Mouse (Mus musculus): ENCODE results near the gene Liph.
"Not testable (repeated sequence)": the region's sequence is repeated elsewhere in the genome, so short reads cannot be mapped to it uniquely, and the experiment has no call there.

The Liph gene

DNA sequence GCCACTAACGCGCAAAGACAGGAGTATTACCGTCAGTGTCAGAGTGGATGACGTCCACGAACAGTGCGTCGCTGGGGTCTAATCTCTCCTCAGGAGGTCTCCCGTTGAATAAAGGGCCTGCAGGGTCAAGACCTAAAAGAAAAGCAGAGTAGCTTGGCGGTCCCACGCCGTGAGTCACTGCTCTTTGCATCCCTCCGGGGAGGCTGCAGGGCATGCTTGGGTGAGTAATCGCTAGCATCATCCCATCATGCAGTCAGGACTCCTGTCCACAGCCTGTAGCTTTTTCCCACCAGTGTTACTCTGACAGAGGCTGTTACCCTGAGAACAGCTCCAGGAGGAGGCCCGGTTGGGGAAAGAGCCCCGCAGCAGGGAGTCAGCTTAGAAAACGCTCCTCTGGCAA is 19.3 kb downstream of the Liph start:
- DNase-seq (ENCODE audit: low spot score), result no peak

DNA sequence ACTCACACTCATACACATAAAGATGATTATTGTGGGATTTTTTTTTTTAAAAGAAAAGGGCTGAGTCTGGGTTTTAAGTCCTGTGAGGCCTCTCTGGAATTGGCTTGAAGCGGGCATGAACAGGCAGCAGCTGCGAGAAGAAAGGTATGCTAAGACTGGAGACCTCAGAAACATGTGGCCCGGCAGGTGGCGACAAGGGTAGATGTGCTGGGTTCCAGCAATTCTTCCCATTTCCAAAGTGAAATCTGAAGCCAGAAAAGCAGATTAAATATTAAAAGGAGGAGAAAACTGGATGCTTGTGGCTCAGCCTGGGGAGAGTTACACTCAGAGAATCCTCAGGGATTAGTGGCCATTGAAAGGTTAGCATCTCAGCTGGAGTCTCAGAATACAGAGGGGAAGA is 24.0 kb downstream of the Liph start:
- no peak for DNase-seq (ENCODE audit: low spot score)

DNA sequence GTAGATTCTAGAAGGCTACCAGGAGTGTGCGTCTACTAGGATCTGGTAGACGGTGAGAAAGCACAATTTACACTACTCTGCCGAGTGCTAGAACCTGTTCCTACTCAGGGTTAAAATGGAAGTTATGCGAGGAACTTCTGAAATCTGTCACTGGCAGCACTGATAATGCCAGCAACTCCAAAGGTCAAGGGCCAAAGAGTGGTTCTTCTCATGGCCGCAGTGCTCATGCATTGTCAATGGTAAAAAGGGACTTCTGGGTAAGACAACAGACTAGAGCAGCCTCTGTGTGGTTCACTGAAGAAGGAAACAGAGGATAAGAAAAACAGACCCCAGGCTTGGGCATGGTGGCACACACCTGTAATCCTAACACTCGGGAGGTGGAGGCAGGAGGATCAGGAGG is 24.9 kb downstream of the Liph start:
- DNase-seq (ENCODE audit: low spot score), result no peak

DNA sequence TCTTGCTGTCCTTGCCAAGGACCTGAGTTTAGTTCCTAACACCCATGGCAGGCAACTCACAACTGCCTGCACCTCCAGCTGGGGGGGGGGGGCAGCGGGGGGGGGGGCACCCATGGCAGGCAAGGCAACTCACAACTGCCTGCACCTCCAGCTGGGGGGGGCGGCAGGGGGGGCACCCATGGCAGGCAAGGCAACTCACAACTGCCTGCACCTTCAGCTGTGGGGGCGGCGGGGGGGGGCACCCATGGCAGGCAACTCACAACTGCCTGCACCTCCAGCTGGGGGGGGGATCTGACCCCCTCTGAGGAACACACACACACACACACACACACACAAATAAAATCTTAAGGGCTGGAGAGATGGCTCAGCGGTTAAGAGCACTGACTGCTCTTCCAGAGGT is 25.6 kb downstream of the Liph start:
- no peak for DNase-seq (ENCODE audit: low spot score)

DNA sequence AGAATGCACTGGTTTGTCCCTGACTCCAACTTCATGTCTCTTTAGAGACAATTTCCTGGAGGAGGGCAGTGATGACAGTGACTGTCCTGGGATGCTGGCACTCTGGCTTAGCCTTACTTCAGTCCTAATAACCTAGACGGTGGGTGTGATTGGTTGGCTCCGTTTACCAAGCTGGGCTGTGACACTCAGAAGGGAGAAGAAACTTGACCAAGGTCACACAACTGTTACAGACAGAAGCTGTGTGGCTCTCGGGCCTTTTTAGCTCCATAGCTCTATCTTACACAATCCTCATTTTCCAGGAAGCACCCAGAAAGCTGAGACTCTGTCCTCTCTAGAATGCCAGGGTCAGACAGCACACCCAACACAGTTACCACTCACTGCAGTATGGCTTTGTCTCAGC is 29.9 kb downstream of the Liph start:
- no peak for DNase-seq (ENCODE audit: low spot score)

DNA sequence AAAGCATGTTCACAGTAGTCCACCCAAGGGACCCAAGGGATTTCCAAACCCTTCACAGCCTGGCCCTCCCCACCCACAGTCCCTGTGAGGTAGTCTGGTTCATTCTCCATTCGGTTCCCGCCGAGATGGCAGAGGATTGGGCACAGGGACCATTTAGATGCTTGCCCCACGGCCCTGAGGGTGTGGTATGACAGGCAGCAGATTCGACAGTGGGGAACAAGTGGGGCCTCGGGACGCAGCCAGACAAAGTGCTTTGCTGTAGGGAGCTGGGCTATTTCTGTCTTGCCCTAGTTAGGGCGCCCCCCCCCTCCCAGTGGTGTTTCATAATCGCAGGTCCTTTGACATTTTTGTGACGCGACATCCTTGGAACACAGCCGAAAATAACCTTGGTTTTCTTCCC is 39.9 kb downstream of the Liph start:
- no peak for DNase-seq (ENCODE audit: low spot score)

DNA sequence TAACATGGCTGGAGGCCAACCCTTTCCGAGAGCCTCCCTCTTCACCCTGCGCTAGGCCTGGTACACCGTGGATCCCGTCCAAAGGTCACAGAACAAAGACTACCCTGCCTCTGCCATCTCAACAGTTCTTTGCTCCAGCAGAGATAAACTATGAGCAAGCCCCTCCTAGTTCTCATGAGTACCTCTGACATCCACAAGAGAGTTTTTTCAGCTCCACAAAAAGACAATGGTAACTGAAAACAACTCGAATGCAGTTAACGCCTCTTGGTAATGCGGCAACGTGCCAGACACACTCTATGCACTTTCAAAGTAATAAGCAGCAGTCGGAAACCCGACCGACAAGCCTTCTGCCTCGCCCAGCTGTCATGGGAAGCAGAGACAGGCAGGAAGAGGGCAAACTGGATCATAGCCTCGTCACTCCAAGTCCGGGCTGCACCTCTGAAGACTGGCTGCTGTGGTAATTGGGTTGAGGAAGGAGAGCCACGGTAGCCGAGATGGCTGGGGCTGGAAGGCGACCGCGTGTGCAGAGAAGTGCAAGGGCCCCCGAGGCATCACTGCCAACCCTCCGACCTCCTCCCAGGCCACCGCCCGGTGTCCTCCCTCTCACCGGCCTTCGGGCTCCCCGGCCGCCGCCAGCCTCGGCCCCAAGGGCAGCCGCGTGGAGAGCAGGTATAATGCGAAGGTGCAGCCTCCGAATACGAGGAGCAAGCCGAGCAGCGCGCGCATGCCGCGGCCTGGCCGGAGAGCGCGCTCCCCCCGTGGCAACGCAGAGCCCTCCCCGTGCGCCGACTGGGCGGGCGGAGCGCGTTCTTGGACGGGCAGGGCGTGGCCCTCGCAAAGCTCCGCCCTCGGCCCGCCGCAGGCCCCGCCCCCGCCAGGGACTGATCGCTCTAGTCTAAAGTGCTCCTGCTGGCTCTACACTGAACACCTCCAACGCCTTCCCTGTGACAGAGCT is 48.4 kb downstream of the Liph start, which contains the start of gene Tmem41a:
Gene Tmem41a, minus strand, starts transcription at position 792 of the 955 bp plus-strand sequence.
- DNase-seq (ENCODE audit: low spot score), result peak; percentile 92

DNA sequence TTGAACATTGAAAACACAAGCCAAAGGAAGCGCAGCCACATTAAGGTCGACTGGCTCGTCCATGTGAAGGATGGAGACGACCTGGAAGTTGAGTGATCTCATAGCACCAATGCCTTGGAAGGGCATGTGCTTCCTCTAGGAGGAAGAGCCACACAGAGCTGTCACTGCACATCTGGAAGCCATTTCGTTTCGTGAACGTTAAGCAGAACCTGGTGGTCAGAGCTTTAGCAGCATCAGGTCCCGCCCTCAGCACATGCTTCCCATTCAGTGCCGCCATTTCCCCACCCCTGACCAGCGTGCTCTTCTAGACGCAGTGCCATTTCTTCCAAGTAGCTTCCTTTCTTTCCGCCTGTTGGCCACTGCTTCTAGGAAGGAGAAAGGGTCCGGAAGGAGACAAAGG is 67.0 kb downstream of the Liph start:
- DNase-seq (ENCODE audit: low spot score), result no peak

DNA sequence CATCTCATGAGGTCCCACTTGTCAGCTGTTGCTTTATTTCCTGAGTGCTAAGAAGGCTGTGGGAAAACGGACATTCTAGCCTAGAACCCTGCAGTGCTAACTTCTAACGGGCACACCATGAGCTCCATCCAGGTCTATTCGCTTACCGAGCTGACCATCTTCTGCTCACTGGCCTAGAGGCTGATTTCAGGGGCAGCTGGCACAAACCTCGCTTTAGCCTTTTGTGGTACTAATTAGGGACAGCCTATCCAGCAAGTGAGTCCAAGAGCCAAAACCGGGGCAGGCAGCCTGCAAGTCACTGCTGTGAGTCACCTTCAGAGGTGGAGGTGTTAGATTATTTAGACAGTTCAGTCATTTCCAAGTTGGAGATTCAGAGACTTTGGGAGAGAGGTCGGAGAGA is 78.8 kb downstream of the Liph start:
- no peak for DNase-seq (ENCODE audit: low spot score)

DNA sequence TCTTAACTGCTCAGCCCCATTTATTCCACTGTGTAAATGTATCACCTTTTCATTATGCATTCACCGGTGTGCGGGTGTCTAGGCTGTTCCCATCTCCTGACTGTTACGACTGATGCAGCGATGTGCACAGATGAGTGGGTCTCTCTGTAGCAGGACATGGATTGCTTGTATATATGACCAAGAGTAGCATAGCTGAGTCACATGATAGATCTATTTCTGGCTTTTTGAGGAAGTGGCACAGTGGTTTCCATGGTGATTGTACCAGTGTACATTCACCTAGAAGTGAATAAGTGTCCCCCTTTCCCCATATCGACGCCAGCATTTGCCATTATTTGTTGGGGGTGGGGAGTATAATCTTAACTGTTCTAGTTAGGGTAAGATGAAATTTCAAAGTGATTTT is 82.1 kb downstream of the Liph start:
- no peak for DNase-seq (ENCODE audit: low spot score)

DNA sequence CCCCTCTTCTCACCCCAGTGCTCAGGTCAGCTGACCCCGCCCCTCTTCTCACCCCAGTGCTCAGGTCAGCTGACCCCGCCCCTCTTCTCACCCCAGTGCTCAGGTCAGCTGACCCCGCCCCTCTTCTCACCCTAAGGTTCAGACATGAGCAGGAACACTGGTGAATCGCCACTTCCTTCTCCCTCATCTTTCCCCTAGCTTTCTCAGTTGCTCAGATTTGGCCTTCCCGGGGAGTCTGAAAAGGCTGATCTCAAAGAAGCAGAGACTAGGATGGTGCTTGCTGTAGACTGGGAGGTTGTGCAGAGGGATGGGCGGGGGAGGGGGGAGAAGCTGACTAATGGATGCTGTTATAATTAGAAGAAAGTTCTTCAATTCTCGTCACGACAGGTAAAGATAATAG is 86.6 kb downstream of the Liph start:
- not testable (repeated sequence) for DNase-seq (ENCODE audit: low spot score)

DNA sequence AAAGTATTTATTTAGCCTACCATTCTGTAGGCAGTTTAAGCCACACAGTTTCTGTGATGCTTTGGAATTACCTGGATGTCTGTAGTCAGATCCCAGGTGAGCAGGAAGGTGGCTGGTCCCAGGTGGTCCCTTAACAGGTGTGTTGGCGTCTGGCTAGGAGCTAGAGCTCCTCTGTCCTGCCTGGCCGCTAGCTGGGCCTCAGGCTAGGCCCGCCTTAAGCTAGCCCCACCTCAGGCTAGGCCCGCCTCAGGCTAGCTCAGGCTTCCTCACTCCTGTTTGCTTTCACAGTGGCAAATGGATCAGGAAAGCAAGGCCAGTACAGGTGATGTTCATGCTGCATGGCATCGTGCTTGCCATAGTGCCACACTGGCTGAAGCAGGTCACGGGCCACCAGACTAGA is 88.6 kb downstream of the Liph start:
- no peak for DNase-seq (ENCODE audit: low spot score)

DNA sequence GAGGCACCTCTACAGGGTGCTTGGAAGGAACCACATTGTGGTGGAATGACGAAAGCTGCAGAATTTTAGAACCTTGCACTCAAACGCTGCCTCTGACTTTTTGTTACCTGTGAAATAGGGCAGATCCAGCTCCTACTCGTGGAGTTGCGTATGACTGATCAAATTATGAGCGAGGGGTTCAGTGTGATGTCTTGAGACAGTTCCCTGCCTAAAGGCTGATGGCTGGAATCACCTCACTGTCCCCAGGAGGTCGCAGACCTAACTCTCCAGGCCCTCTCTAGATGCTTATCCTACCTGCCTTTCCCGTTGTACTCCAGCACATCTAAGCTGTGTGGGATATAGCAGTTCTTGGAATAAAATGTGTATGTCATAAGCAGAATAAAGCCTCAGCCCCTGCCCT is 89.5 kb downstream of the Liph start:
- no peak for DNase-seq (ENCODE audit: low spot score)

DNA sequence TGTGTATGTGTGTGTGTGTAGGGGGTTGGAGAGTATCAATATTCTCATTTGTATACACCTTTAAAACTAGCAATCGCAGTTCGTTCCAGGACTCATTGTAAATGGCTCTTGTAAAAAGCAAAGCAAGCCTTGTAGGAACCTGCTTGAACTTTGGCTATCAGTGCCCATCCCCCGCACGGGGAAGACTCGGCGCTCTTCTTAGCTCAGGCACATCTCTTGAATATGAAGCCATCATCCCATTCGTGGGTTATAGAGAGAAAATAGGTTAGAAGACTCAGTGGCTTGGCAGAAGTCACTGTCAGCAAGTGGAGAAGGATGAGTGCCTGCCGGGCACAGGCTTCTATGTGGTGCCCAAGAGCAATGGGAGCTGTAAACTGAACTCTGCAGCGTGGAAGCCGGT is 90.8 kb downstream of the Liph start:
- DNase-seq (ENCODE audit: low spot score), result no peak
